Mouse (Mus musculus) midbrain, postnatal 0 days (tissue): ENCODE data around the gene Erh. TPM values are rescaled to one million over a fixed set of nuclear protein-coding genes. Genes with fewer than 3 reads are reported as not detected.

Source experiments
- ATAC-seq: fragments of 200-750 bp; cut with Nextera tagmentation; 2 replicates; pipeline ENCODE4 v1.8.0; 2017; ENCODE audit warnings: moderate number of reproducible peaks, mild to moderate bottlenecking, moderate TSS enrichment, moderate library complexity; ENCODE audit not compliant: low FRiP score
- DNase-seq: peaks from one replicate; pipeline ENCODE4 v3.0.0-alpha.2; 2015; ENCODE audit warnings: low spot score
- H3K27ac ChIP-seq: fragments of 300-500 bp; sonication (generic); 2 replicates; pipeline ENCODE4 v1.5.1; 2014; ENCODE audit warnings: low read depth, mild to moderate bottlenecking, low read length, mixed read lengths
- H3K27me3 ChIP-seq: fragments of 300-500 bp; sonication (generic); 2 replicates; pipeline ENCODE4 v1.6.1; 2014; ENCODE audit warnings: low read length, control low read depth, mixed read lengths; ENCODE audit not compliant: insufficient read depth
- H3K36me3 ChIP-seq: fragments of 300-500 bp; sonication (generic); 2 replicates; pipeline ENCODE4 v1.6.1; 2014; ENCODE audit warnings: low read length, control low read depth, mixed read lengths; ENCODE audit not compliant: insufficient read depth
- H3K4me1 ChIP-seq: fragments of 300-500 bp; sonication (generic); 2 replicates; pipeline ENCODE4 v1.6.1; 2014; ENCODE audit warnings: mild to moderate bottlenecking, control low read depth, antibody characterized with exemption, low read length, mixed read lengths; ENCODE audit not compliant: insufficient read depth
- H3K4me2 ChIP-seq: fragments of 300-500 bp; sonication (generic); 2 replicates; pipeline ENCODE4 v1.6.1; 2014; ENCODE audit warnings: low read depth, mild to moderate bottlenecking, low read length, mixed read lengths; ENCODE audit not compliant: poor library complexity, severe bottlenecking
- H3K4me3 ChIP-seq: fragments of 300-500 bp; sonication (generic); 2 replicates; pipeline ENCODE4 v1.5.1; 2014; ENCODE audit warnings: low read depth, mild to moderate bottlenecking, low read length, moderate library complexity
- H3K9ac ChIP-seq: fragments of 300-500 bp; sonication (generic); replicated peaks from 2 replicates; pipeline ENCODE4 v1.6.1; 2014; ENCODE audit warnings: mild to moderate bottlenecking, low read length, moderate library complexity, mixed read lengths; ENCODE audit not compliant: poor library complexity, severe bottlenecking
- H3K9me3 ChIP-seq: fragments of 300-500 bp; sonication (generic); 2 replicates; pipeline ENCODE4 v1.6.1; 2016; ENCODE audit warnings: low read length, control low read depth
- CTCF ChIP-seq: IDR thresholded peaks from 2 replicates; pipeline ENCODE4 v1.5.1; 2016; ENCODE audit warnings: antibody characterized with exemption, mild to moderate bottlenecking
- WGBS: fragments of 180-500 bp; shearing (Covaris S2); extraction: QIAGEN DNeasy Blood & Tissue Kit; methylation state at CpG from one replicate; pipeline ENCODE4 v1.1.7; 2014; 5-methylcytosine and 5-hydroxymethylcytosine counted together
- polyA plus RNA-seq: library from polyadenylated mRNA; unstranded; fragments of >200 nt; fragmentation: Nextera tagmentation; extraction: Ambion mirVana; gene quantifications from 2 replicates; pipeline ENCODE4 v1.2.1, GENCODE M21; 2015
- total RNA-seq: library from RNA; depleted of rRNA; stranded (reverse); fragments of >200 nt; gene quantifications from 2 replicates; pipeline ENCODE4 v1.2.3, GENCODE M21; 2014

Gene Erh
- total and polyA plus RNA-seq, 2 experiments from 2014 or later, result 83.4 to 281 TPM

DNA sequence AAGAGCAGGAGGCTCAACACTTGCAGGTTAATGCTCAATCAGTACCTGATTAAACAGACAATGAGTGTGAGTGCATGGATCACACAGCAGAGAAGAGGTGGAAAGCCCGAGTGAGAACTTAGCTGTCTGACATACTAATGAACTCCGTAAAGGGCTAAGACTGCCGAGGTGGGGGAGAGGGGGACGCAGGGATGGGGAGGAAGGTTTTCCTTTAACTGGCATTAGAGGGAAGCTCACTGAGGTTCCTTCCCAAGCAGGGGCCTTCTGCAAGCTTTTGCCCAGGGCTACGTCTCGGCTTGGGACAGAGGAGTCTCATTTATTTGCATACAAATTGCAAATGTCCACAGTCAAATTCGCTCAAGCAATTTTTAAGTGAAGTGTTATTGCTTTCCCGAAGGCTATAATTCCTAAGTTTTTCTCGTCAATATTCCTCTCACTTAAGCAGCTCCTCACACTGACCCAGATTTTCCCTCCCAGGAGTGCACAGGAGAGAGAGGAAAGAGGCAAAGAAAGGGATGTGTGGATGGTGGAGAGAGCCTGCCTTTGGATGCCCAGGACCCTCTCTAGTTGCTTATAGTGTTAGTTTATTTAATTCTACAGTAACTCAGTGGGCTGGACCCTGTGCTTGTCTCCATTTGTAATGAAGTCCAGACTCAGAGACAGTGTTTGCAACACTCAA is 31.9 kb downstream of the Erh start:
- H3K4me3 ChIP-seq, result no peak overlapping the region
- no peaks in the 10 kb centered on the region for H3K9me3 ChIP-seq
- no peak for TF ChIP-seq CTCF
- no peaks in the 10 kb centered on the region for H3K27me3 ChIP-seq
- ATAC-seq, result peak; percentile 60; the same call in 1 of the 2 replicates
- no peak overlapping the region for H3K9ac ChIP-seq
- H3K4me1 ChIP-seq, result no peaks in the 10 kb centered on the region
- peak overlapping the region; percentile 47 for H3K27ac ChIP-seq
- DNase-seq, result peak; percentile 18
- no peak overlapping the region for H3K4me2 ChIP-seq
- H3K36me3 ChIP-seq, result no peaks in the 10 kb centered on the region
- 42% methylated on average over 9 of the region's 9 CpGs for WGBS

GRCm38 (mm10) chr12:80609928-80610327 is 34.2 kb downstream of the Erh start:
- Histone ChIP-seq H3K4me3 (no peak overlapping the region), H3K27me3 (no peaks in the 10 kb centered on the region), H3K4me1 (no peaks in the 10 kb centered on the region), H3K9me3 (no peaks in the 10 kb centered on the region), H3K9ac (no peak overlapping the region), H3K4me2 (no peak overlapping the region), H3K27ac (no peak overlapping the region), H3K36me3 (no peaks in the 10 kb centered on the region)
- 73% methylated on average over 3 of the region's 3 CpGs for WGBS
- ATAC-seq (no peak), DNase-seq (no peak)
- no peak for TF ChIP-seq CTCF

GRCm38 (mm10) chr12:80608576-80608975 is 35.6 kb downstream of the Erh start:
- Histone ChIP-seq H3K4me1 (peaks cover 5% of the 10 kb centered on the region; the same call in 1 of the 2 replicates), H3K4me2 (no peak overlapping the region), H3K36me3 (no peaks in the 10 kb centered on the region), H3K4me3 (no peak overlapping the region), H3K27ac (no peak overlapping the region), H3K9ac (no peak overlapping the region), H3K27me3 (no peaks in the 10 kb centered on the region), H3K9me3 (no peaks in the 10 kb centered on the region)
- ATAC-seq (no peak), DNase-seq (no peak)
- no peak for TF ChIP-seq CTCF
- WGBS, result 90% methylated on average over 1 of the region's 1 CpGs

DNA sequence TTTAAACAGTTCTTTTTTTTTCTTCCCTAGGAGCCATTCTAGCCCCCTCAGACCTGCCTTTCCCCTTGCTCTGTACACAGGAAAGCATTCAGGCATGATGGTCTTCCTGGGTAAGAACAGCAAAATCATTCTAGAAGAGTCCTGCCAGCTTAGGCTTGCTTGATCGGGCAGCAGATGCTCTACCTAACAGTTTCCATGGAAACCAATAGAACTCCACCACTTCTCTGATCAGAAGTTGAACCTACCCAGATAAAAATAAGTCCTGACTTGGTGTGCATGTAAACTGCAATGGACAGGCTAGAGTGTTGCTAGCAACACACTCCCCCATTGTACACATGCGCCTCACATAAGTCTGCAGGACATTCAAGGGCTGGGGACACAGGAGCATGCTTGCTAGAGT is 39.9 kb downstream of the Erh start:
- DNase-seq (peak; percentile 50), ATAC-seq (0 out of 2 replicates have a peak, but pooled peaks have one; percentile 13)
- Histone ChIP-seq H3K36me3 (peaks cover 13% of the 10 kb centered on the region), H3K27ac (peak overlapping the region; percentile 59), H3K4me2 (no peak overlapping the region), H3K9ac (no peak overlapping the region), H3K4me1 (peaks cover 7% of the 10 kb centered on the region; the same call in 1 of the 2 replicates), H3K9me3 (no peaks in the 10 kb centered on the region), H3K27me3 (no peaks in the 10 kb centered on the region), H3K4me3 (no peak overlapping the region)
- TF ChIP-seq CTCF, result no peak
- WGBS, result 58% methylated on average over 2 of the region's 2 CpGs

DNA sequence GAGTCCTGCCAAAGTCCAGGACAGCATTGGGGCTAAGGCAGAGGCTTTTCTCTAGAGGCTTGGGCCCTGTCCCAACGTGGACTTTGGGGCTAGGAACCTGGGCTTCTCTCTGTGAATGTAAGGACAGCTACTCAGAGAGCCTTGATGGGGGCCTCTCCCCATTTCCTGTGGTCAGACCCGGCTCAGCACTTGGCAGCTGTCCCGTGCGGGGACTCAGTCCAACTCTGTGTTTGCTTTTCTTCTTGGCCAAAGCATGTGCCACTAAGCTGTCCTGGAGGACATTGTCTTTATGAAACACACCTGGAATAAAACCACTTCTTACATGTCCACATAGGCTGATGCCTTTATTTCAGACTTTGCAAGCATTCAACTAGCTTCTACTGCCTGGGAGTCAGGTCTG is 40.6 kb downstream of the Erh start:
- WGBS, result 62% methylated on average over 4 of the region's 4 CpGs

DNA sequence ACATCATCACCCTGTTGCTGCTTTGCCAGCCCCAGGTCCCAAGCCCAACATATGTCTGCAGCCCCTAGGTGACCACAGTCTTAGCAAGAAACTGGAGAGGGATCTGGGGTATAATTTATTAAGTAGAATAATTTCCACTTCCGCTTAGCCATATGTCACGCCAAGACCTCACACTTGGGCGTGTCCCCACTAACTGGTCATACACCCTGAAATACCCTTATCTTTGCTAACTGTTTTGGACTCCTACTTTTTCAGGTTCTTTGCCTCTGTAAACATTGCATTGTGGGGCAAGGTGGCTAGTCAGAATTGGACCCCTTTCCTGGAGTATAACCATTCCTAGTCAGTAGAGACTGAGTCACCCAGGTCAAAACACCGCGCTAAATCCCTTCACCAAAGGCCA is 41.7 kb downstream of the Erh start:
- Histone ChIP-seq H3K9me3 (no peaks in the 10 kb centered on the region), H3K4me1 (peaks cover 7% of the 10 kb centered on the region; the same call in 1 of the 2 replicates), H3K9ac (no peak overlapping the region), H3K4me3 (no peak overlapping the region), H3K27ac (no peak overlapping the region), H3K4me2 (no peak overlapping the region), H3K36me3 (peaks cover 18% of the 10 kb centered on the region), H3K27me3 (no peaks in the 10 kb centered on the region)
- no peak for TF ChIP-seq CTCF
- DNase-seq (no peak), ATAC-seq (no peak)
- 96% methylated on average over 5 of the region's 5 CpGs for WGBS

More for the DNA sequence above, 40.6 kb downstream of the Erh start:
- Histone ChIP-seq H3K4me3 (no peak overlapping the region), H3K9me3 (no peaks in the 10 kb centered on the region), H3K4me1 (peaks cover 7% of the 10 kb centered on the region; the same call in 1 of the 2 replicates), H3K4me2 (no peak overlapping the region), H3K9ac (no peak overlapping the region), H3K36me3 (peaks cover 18% of the 10 kb centered on the region), H3K27ac (peak overlapping the region; percentile 59; the same call in 1 of the 2 replicates), H3K27me3 (no peaks in the 10 kb centered on the region)
- no peak for TF ChIP-seq CTCF
- DNase-seq (peak; percentile 38), ATAC-seq (no peak)
